Mouse (Mus musculus): ENCODE results near the gene Anks3. TPM values are rescaled to one million over a fixed set of nuclear protein-coding genes. Genes with fewer than 3 reads are reported as not detected.

Anks3 gene
- polyA plus RNA-seq, 1 experiment from 2014 or later, result 45.8 TPM

- WGBS, result 60% methylated on average over 11 of the region's 11 CpGs
- no peak overlapping the region for H3K4me3 ChIP-seq
- H3K27ac ChIP-seq (replicated peaks), result peak overlapping the region; percentile 35; the same call in 1 of the 2 replicates
Observed at GRCm38 (mm10) chr16:4912907-4913782, 50.9 kb downstream of the Anks3 start.

GRCm38 (mm10) chr16:4912074-4912648 lies 51.8 kb downstream of the Anks3 start:
- no peak for DNase-seq (ENCODE audit: low spot score)
- Histone ChIP-seq H3K36me3 (replicated peaks) (peaks cover 82% of the 10 kb centered on the region), H3K4me1 (peaks cover 7% of the 10 kb centered on the region; the same call in 1 of the 2 replicates), H3K27me3 (replicated peaks; ENCODE audit: low read depth, poor library complexity, severe bottlenecking) (no peaks in the 10 kb centered on the region), H3K27ac (replicated peaks) (no peak overlapping the region), H3K4me3 (no peak overlapping the region), H3K9me3 (no peaks in the 10 kb centered on the region)
- 72% methylated on average over 10 of the region's 10 CpGs for WGBS

More at GRCm38 (mm10) chr16:4912907-4913782, 50.9 kb downstream of the Anks3 start:
- DNase-seq (ENCODE audit: low spot score), result peak; percentile 18
- H3K9me3 ChIP-seq, result no peaks in the 10 kb centered on the region
- no peaks in the 10 kb centered on the region for H3K27me3 ChIP-seq (replicated peaks; ENCODE audit: low read depth, poor library complexity, severe bottlenecking)
- peaks cover 7% of the 10 kb centered on the region; the same call in 1 of the 2 replicates for H3K4me1 ChIP-seq
- peaks cover 80% of the 10 kb centered on the region for H3K36me3 ChIP-seq (replicated peaks)

- H3K27ac ChIP-seq (replicated peaks), result no peak overlapping the region
- no peak for DNase-seq (ENCODE audit: low spot score)
- no peaks in the 10 kb centered on the region for H3K27me3 ChIP-seq (replicated peaks; ENCODE audit: low read depth, poor library complexity, severe bottlenecking)
- 94% methylated on average over 8 of the region's 8 CpGs for WGBS
- peaks cover 7% of the 10 kb centered on the region for H3K4me1 ChIP-seq
- peaks cover 68% of the 10 kb centered on the region for H3K36me3 ChIP-seq (replicated peaks)
- no peak overlapping the region for H3K4me3 ChIP-seq
- H3K9me3 ChIP-seq, result no peaks in the 10 kb centered on the region
Observed at GRCm38 (mm10) chr16:4910758-4911157, 53.2 kb downstream of the Anks3 start.

- Histone ChIP-seq H3K9me3 (no peaks in the 10 kb centered on the region), H3K27ac (replicated peaks) (no peak overlapping the region), H3K4me1 (peaks cover 17% of the 10 kb centered on the region), H3K27me3 (replicated peaks; ENCODE audit: low read depth, poor library complexity, severe bottlenecking) (no peaks in the 10 kb centered on the region), H3K4me3 (no peak overlapping the region), H3K36me3 (replicated peaks) (peaks cover 60% of the 10 kb centered on the region)
- DNase-seq (ENCODE audit: low spot score), result no peak
- WGBS, result over 99% methylated on average over 2 of the region's 2 CpGs
Observed at GRCm38 (mm10) chr16:4909745-4910144, 54.3 kb downstream of the Anks3 start.

GRCm38 (mm10) chr16:4907972-4908371 lies 56.0 kb downstream of the Anks3 start:
- peaks cover 18% of the 10 kb centered on the region for H3K4me1 ChIP-seq
- no peak overlapping the region for H3K4me3 ChIP-seq
- WGBS, result 58% methylated on average over 5 of the region's 5 CpGs
- no peaks in the 10 kb centered on the region for H3K9me3 ChIP-seq
- no peaks in the 10 kb centered on the region for H3K27me3 ChIP-seq (replicated peaks; ENCODE audit: low read depth, poor library complexity, severe bottlenecking)
- peaks cover 48% of the 10 kb centered on the region for H3K36me3 ChIP-seq (replicated peaks)
- no peak overlapping the region for H3K27ac ChIP-seq (replicated peaks)
- no peak for DNase-seq (ENCODE audit: low spot score)

- DNase-seq (ENCODE audit: low spot score), result no peak
- H3K9me3 ChIP-seq, result no peaks in the 10 kb centered on the region
- H3K36me3 ChIP-seq (replicated peaks), result peaks cover 42% of the 10 kb centered on the region
- no peaks in the 10 kb centered on the region for H3K27me3 ChIP-seq (replicated peaks; ENCODE audit: low read depth, poor library complexity, severe bottlenecking)
- 80% methylated on average over 2 of the region's 2 CpGs for WGBS
- H3K27ac ChIP-seq (replicated peaks), result no peak overlapping the region
- H3K4me1 ChIP-seq, result peaks cover 15% of the 10 kb centered on the region
- H3K4me3 ChIP-seq, result no peak overlapping the region
Observed at GRCm38 (mm10) chr16:4907386-4907785, 56.6 kb downstream of the Anks3 start.

GRCm38 (mm10) chr16:4906559-4906958 lies 57.4 kb downstream of the Anks3 start:
- H3K27me3 ChIP-seq (replicated peaks; ENCODE audit: low read depth, poor library complexity, severe bottlenecking), result no peaks in the 10 kb centered on the region
- H3K4me1 ChIP-seq, result peaks cover 15% of the 10 kb centered on the region
- H3K4me3 ChIP-seq, result no peak overlapping the region
- DNase-seq (ENCODE audit: low spot score), result no peak
- H3K27ac ChIP-seq (replicated peaks), result no peak overlapping the region
- H3K9me3 ChIP-seq, result no peaks in the 10 kb centered on the region
- H3K36me3 ChIP-seq (replicated peaks), result peaks cover 34% of the 10 kb centered on the region

- H3K4me3 ChIP-seq, result no peak overlapping the region
- 35% methylated on average over 1 of the region's 1 CpGs for WGBS
- H3K27me3 ChIP-seq (replicated peaks; ENCODE audit: low read depth, poor library complexity, severe bottlenecking), result no peaks in the 10 kb centered on the region
- H3K27ac ChIP-seq (replicated peaks), result no peak overlapping the region
- H3K9me3 ChIP-seq, result no peaks in the 10 kb centered on the region
- DNase-seq (ENCODE audit: low spot score), result peak; percentile 46
- peaks cover 22% of the 10 kb centered on the region for H3K4me1 ChIP-seq
- H3K36me3 ChIP-seq (replicated peaks), result peaks cover 24% of the 10 kb centered on the region
Observed at GRCm38 (mm10) chr16:4905591-4905990, 58.4 kb downstream of the Anks3 start.

- Histone ChIP-seq H3K36me3 (replicated peaks) (peaks cover 17% of the 10 kb centered on the region), H3K4me3 (no peak overlapping the region), H3K27me3 (replicated peaks; ENCODE audit: low read depth, poor library complexity, severe bottlenecking) (no peaks in the 10 kb centered on the region), H3K9me3 (no peaks in the 10 kb centered on the region), H3K27ac (replicated peaks) (no peak overlapping the region), H3K4me1 (peaks cover 22% of the 10 kb centered on the region)
- WGBS, result 87% methylated on average over 3 of the region's 3 CpGs
- DNase-seq (ENCODE audit: low spot score), result no peak
Observed at GRCm38 (mm10) chr16:4904878-4905277, 59.1 kb downstream of the Anks3 start.

- WGBS, result 86% methylated on average over 6 of the region's 6 CpGs
- no peak overlapping the region for H3K4me3 ChIP-seq
- no peak for DNase-seq (ENCODE audit: low spot score)
- H3K36me3 ChIP-seq (replicated peaks), result peaks cover 4% of the 10 kb centered on the region
- H3K9me3 ChIP-seq, result no peaks in the 10 kb centered on the region
- H3K27ac ChIP-seq (replicated peaks), result no peak overlapping the region
- peaks cover 22% of the 10 kb centered on the region for H3K4me1 ChIP-seq
- H3K27me3 ChIP-seq (replicated peaks; ENCODE audit: low read depth, poor library complexity, severe bottlenecking), result no peaks in the 10 kb centered on the region
Observed at GRCm38 (mm10) chr16:4903491-4904102, 60.4 kb downstream of the Anks3 start.

- Histone ChIP-seq H3K4me1 (peaks cover 22% of the 10 kb centered on the region), H3K4me3 (no peak overlapping the region), H3K9me3 (no peaks in the 10 kb centered on the region), H3K27me3 (replicated peaks; ENCODE audit: low read depth, poor library complexity, severe bottlenecking) (no peaks in the 10 kb centered on the region), H3K27ac (replicated peaks) (no peak overlapping the region), H3K36me3 (replicated peaks) (peaks cover 2% of the 10 kb centered on the region)
- DNase-seq (ENCODE audit: low spot score), result no peak
- 75% methylated on average over 2 of the region's 2 CpGs for WGBS
Observed at GRCm38 (mm10) chr16:4902390-4902789, 61.6 kb downstream of the Anks3 start.

- DNase-seq (ENCODE audit: low spot score), result no peak
- Histone ChIP-seq H3K27ac (replicated peaks) (no peak overlapping the region), H3K4me3 (no peak overlapping the region), H3K27me3 (replicated peaks; ENCODE audit: low read depth, poor library complexity, severe bottlenecking) (no peaks in the 10 kb centered on the region), H3K9me3 (no peaks in the 10 kb centered on the region), H3K36me3 (replicated peaks) (no peaks in the 10 kb centered on the region), H3K4me1 (peaks cover 33% of the 10 kb centered on the region)
- 63% methylated on average over 7 of the region's 7 CpGs for WGBS
Observed at GRCm38 (mm10) chr16:4901167-4901566, 62.8 kb downstream of the Anks3 start.

Measured in embryonic facial prominence, embryonic 10.5 days (tissue).